Mouse (Mus musculus) lung, adult 2 months (tissue): ENCODE results near the gene Bub1b. TPM values are rescaled to one million over a fixed set of nuclear protein-coding genes. Genes with fewer than 3 reads are reported as not detected.

ENCODE experiments used
- DNase-seq: peaks from one replicate; pipeline ENCODE4 v3.0.0; 2022
- H3K4me1 ChIP-seq: fragments of 200-500 bp; 2 replicates; pipeline ENCODE4 v1.6.1; 2011; ENCODE audit warnings: low read length; ENCODE audit not compliant: control insufficient read depth, insufficient read depth
- H3K4me3 ChIP-seq: fragments of 200-500 bp; replicated peaks from 2 replicates; pipeline ENCODE3; 2011; ENCODE audit warnings: low read depth, mild to moderate bottlenecking, control low read depth, low read length; ENCODE audit errors: extremely low read depth
- CTCF ChIP-seq: fragments of 200-500 bp; IDR thresholded peaks from 2 replicates; pipeline ENCODE4 v1.5.1; 2011; ENCODE audit warnings: mild to moderate bottlenecking, low read length, control low read depth; ENCODE audit not compliant: insufficient read depth
- POLR2A ChIP-seq: fragments of 200-500 bp; IDR thresholded peaks from 2 replicates; pipeline ENCODE4 v1.6.1; 2011; ENCODE audit warnings: low read depth, mild to moderate bottlenecking, control low read depth, low read length, borderline replicate concordance; ENCODE audit errors: extremely low read depth
- WGBS: fragments of 180-500 bp; shearing (Covaris S2); methylation state at CpG from one replicate; pipeline ENCODE4 v1.1.7; 2018; 5-methylcytosine and 5-hydroxymethylcytosine counted together
- polyA plus RNA-seq: library from polyadenylated mRNA; depleted of rRNA; stranded (reverse); fragments of >200 nt; gene quantifications from 2 replicates; pipeline ENCODE4 v1.2.3, GENCODE M21; 2012

The Bub1b gene
- polyA plus RNA-seq, 1 experiment = 2.7 TPM

DNA sequence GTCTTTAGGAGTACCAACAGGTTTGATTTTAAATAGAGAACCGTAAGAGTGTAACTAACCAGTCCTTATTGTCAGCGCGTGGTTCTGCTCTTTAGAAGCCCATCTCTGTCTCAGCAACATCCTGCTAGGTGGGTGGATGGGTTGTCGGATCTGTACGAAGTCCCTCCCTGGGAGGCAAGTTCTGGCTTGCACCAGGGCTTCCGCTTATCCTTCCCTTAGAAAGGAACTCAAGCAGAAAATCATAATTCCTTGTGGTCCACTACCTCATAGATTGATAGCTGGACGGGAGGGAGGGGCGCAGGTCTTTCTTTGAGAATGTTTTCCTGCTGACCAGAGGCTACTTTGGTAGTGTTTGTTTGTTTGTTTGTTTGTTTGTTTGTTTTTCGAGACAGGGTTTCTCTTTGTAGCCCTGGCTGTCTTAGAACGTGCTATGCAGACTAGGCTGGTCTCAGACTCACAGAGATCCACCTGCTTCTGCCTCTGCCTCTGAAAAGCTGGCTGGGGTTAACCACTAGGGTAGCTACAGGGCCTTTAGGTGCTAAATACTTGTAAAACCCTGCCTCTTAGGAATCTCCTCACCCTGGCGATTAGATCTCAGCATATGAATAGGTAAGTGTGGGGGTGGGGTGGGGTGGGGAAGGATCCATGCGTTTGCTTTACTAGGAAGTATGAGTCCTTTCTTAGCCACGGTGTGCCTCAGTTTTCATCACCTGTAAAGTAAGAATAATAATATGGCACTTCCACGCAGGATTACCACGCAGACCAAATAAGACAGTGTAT, 75.9 kb downstream of the Bub1b start:
- Histone ChIP-seq H3K4me3 (no peak overlapping the region), H3K4me1 (peaks cover 4% of the 10 kb centered on the region; the same call in 1 of the 2 replicates)
- no peak for DNase-seq
- 45% methylated on average over 15 of the region's 15 CpGs for WGBS
- TF ChIP-seq CTCF (no peak), POLR2A (no peak)

DNA sequence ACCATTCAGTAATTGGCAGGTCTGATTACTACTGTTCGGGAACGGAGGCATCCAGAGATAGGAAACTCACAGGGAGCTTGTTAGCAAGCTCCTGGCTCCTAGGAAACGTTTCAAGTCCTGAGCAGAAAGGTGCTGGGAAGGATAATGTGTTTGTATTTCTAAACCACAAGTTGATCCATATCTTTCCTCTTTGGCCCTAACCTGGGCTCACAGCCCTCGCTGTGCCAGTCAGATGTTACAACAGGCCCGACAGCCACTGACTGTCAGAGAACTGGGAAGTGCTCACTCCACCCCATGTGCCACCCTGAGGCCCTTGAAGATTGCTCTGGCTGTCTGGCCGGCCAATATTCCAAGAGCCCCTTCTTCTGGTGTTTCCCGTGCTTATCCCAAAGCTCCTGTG, 76.5 kb downstream of the Bub1b start:
- TF ChIP-seq CTCF = no peak
- TF ChIP-seq POLR2A = no peak
- Histone ChIP-seq H3K4me3 (no peak overlapping the region), H3K4me1 (peaks cover 4% of the 10 kb centered on the region; the same call in 1 of the 2 replicates)
- WGBS = 41% methylated on average over 7 of the region's 7 CpGs
- DNase-seq = no peak

- Histone ChIP-seq H3K4me1 (peaks cover 4% of the 10 kb centered on the region; the same call in 1 of the 2 replicates), H3K4me3 (peak overlapping the region; percentile 57)
- no peak for TF ChIP-seq POLR2A
- no peak for TF ChIP-seq CTCF
- 2% methylated on average over 89 of the region's 89 CpGs for WGBS
- DNase-seq = peak; percentile 57
Measured at GRCm38 (mm10) chr2:118676839-118677741, 79.1 kb downstream of the Bub1b start.

DNA sequence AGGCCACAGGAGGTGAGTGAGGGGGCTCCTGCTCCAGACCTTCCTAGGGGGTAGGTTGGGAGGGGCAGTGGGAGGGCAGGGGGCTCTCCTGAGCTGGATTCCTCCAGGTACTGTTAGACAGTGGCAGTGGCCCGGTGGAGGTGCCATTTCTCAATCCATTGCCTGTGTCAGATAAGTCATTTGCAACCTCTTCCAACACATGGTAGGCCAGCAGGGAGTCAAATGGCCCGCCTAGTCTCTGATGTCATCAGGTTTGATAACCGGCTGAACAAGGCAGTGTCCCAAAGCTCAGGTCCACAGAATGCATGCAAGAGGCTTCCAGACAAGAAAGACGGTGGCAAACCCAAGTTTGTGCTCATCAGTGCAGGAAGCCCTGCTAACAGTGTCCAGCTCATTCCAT, 79.8 kb downstream of the Bub1b start:
- H3K4me1 ChIP-seq = peaks cover 4% of the 10 kb centered on the region; the same call in 1 of the 2 replicates
- TF ChIP-seq POLR2A (no peak), CTCF (no peak)
- DNase-seq = peak; percentile 47
- H3K4me3 ChIP-seq = no peak overlapping the region
- 32% methylated on average over 4 of the region's 4 CpGs for WGBS

DNA sequence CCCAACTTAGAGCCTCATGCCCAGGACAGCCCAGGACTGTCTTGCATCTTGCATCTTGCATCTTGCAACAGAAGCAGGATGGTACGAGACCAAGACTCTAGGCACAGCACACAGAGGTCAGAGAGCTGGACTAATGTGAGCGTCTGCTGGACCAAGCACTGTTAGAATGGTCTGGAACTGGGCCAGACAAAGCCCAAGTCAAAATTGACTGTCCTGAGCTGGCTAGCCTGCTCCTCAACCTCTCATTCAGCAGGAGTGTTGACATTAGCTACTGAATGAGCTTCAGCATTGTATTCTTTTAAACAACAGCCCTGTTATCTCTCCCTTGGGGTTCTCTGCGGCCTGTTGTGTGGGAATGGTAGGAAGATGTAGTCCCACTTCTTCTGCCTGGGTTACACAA, 81.6 kb downstream of the Bub1b start:
- DNase-seq = peak; percentile 34
- no peak overlapping the region for H3K4me3 ChIP-seq
- TF ChIP-seq POLR2A = no peak
- TF ChIP-seq CTCF = no peak
- peaks cover 4% of the 10 kb centered on the region; the same call in 1 of the 2 replicates for H3K4me1 ChIP-seq
- 43% methylated on average over 3 of the region's 3 CpGs for WGBS

DNA sequence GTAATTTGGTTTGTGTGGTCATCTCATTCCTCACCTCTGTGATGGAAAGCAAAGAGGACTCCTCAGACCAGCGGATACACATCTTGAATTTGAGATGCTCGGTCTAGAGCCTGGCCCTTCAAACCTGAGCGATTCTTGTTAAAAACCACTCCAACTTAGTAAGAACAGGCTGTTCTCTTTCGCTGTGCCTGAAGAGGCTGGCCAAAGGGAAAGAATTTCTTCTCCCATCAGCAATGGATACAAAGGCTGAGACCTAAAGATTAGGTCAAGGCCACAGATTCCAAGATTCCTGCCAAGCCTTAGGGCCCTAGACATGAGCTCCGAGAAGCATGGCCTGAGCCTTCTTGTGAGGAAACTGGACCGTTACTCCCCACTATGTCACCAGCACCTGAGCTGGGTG, 82.9 kb downstream of the Bub1b start:
- H3K4me1 ChIP-seq = peaks cover 4% of the 10 kb centered on the region; the same call in 1 of the 2 replicates
- H3K4me3 ChIP-seq = no peak overlapping the region
- no peak for TF ChIP-seq POLR2A
- TF ChIP-seq CTCF = no peak
- DNase-seq = peak; percentile 11
- WGBS = 84% methylated on average over 6 of the region's 6 CpGs

DNA sequence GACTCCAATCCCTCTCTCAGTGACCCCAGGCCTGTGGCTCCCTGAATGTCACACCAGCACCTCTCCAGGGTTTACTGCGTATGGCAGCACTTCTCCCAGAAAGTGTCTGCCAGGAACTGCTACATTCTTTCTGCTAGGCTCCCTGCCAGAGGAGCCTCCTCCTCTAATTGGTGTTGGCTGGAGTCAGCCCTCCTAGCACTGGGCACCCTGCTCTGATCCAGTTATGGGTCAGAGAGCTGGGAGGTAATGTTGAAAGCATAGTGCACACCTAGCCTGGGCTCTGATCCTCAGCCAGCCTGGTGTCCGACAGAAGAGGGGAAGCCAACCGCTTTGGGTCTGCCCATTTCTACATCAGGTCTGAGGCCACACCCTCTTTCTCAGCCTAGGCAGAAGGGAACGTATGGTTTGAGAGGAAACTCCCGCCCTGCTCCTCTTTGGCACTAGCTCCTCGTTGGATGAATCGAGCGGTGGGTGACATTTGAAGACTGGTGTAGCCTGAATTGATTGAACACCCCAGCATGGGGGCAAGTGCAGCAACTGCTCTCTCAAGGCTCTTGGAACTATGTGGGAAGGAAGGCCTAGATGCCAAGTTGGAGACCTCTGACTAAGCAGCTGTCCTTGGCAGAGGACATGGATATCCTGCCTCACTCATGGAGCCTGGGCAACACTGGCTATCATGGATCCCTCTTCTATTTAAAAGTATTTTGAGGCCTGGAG, 84.7 kb downstream of the Bub1b start:
- no peak overlapping the region for H3K4me3 ChIP-seq
- no peak for DNase-seq
- no peaks in the 10 kb centered on the region for H3K4me1 ChIP-seq
- WGBS = 55% methylated on average over 8 of the region's 8 CpGs
- TF ChIP-seq POLR2A = no peak
- TF ChIP-seq CTCF = no peak

DNA sequence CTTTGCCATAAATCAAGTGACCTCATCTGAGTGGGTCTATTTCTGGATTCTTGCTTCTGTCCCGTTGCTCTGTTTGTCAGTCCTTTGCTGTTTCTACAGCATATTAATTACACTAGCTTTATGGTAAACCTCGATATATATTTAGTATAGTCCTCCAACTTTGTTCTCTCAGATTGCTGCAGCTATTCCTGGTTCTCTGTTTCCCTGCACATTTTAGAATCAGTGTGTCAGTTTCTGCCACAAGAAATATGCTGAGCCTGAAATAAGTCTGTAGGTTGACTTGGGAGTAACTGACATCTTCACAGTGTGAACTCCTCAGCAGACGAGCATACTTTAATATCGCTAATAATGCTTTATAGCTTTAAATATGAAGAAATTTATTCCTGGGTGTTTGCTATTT, 87.1 kb downstream of the Bub1b start:
- DNase-seq = no peak
- no peak overlapping the region for H3K4me3 ChIP-seq
- no peaks in the 10 kb centered on the region for H3K4me1 ChIP-seq
- TF ChIP-seq POLR2A (no peak), CTCF (no peak)
- WGBS = 85% methylated on average over 4 of the region's 4 CpGs

GRCm38 (mm10) chr2:118686693-118687092, 88.7 kb downstream of the Bub1b start:
- no peak for TF ChIP-seq POLR2A
- TF ChIP-seq CTCF = no peak
- WGBS = 47% methylated on average over 8 of the region's 8 CpGs

More at GRCm38 (mm10) chr2:118686693-118687092, 88.7 kb downstream of the Bub1b start:
- H3K4me3 ChIP-seq = no peak overlapping the region
- H3K4me1 ChIP-seq = no peaks in the 10 kb centered on the region
- DNase-seq = no peak
